Mouse (Mus musculus) CH12.LX (cell line): ENCODE data around the gene Man1a2. TPM values are rescaled to one million over a fixed set of nuclear protein-coding genes. Genes with fewer than 3 reads are reported as not detected.

Source experiments
- DNase-seq: peaks from one replicate; pipeline ENCODE4 v3.0.0-alpha.2; 2013; ENCODE audit errors: extremely low read depth
- H3K27ac ChIP-seq: 2 replicates; pipeline ENCODE4 v1.5.1; 2012; ENCODE audit warnings: low read depth, mild to moderate bottlenecking, control low read depth, moderate library complexity; ENCODE audit not compliant: insufficient read depth
- H3K27me3 ChIP-seq: replicated peaks from 2 replicates; pipeline ENCODE3; 2012; ENCODE audit warnings: inconsistent platforms
- H3K36me3 ChIP-seq, 2 experiments: replicated peaks in 1 of 2; 2 replicates each; pipeline versions ENCODE3 to v1.6.1; 2012; ENCODE audit warnings: inconsistent platforms in 1 of 2, low read length in 1 of 2, mild to moderate bottlenecking in 1 of 2, mixed read lengths in 1 of 2, moderate library complexity in 1 of 2; ENCODE audit not compliant: control insufficient read depth in 1 of 2, insufficient read depth in 1 of 2
- H3K4me1 ChIP-seq, 2 experiments: 2 replicates each; pipeline ENCODE4 v1.6.1; 2012; ENCODE audit warnings: inconsistent platforms in 1 of 2, moderate library complexity in 1 of 2; ENCODE audit not compliant: insufficient read depth in 2 of 2, control insufficient read depth in 1 of 2
- H3K4me2 ChIP-seq: 2 replicates; pipeline ENCODE4 v1.6.1; 2012; ENCODE audit warnings: low read depth, mild to moderate bottlenecking, control low read depth; ENCODE audit not compliant: poor library complexity, insufficient read depth, severe bottlenecking
- H3K4me3 ChIP-seq, 3 experiments: fragments of 150-350 bp in 1 of 3; sonication (generic) in 1 of 3; replicated peaks in 1 of 3; 2 replicates each; pipeline versions ENCODE3 to v1.5.1; 2011 to 2012; ENCODE audit warnings: low read depth in 2 of 3, low read length in 2 of 3, mild to moderate bottlenecking in 2 of 3, moderate library complexity in 2 of 3, control low read depth in 1 of 3, improper control_type of control experiment in 1 of 3, inconsistent platforms in 1 of 3, mixed read lengths in 1 of 3; ENCODE audit not compliant: poor library complexity in 1 of 3
- H3K79me2 ChIP-seq: replicated peaks from 2 replicates; pipeline ENCODE4 v1.6.1; 2012; ENCODE audit warnings: mild to moderate bottlenecking, moderate library complexity; ENCODE audit not compliant: control insufficient read depth, poor library complexity, insufficient read depth, severe bottlenecking; ENCODE audit errors: extremely low read depth
- H3K9ac ChIP-seq: 2 replicates; pipeline ENCODE4 v1.6.1; 2012; ENCODE audit warnings: low read depth, mild to moderate bottlenecking, control low read depth, moderate library complexity; ENCODE audit not compliant: insufficient read depth
- H3K9me3 ChIP-seq: replicated peaks from 2 replicates; pipeline ENCODE3; 2012; ENCODE audit warnings: low read length, inconsistent platforms, mixed read lengths
- CHD1 ChIP-seq: IDR thresholded peaks from 2 replicates; pipeline ENCODE4 v1.6.1; 2012; ENCODE audit warnings: low read depth, low read length, improper control_type of control experiment, inconsistent platforms
- CHD2 ChIP-seq: IDR thresholded peaks from 2 replicates; pipeline ENCODE4 v1.6.1; 2011; ENCODE audit warnings: low read length, improper control_type of control experiment
- CTCF ChIP-seq, 2 experiments: IDR thresholded peaks in 1 of 2; conservative IDR thresholded peaks in 1 of 2; 2 replicates each; pipeline ENCODE4 v1.5.1; 2011 to 2012; ENCODE audit warnings: low read depth in 2 of 2, low read length in 2 of 2, improper control_type of control experiment in 1 of 2, inconsistent platforms in 1 of 2, mild to moderate bottlenecking in 1 of 2, moderate library complexity in 1 of 2
- EP300 ChIP-seq: IDR thresholded peaks from 2 replicates; pipeline ENCODE4 v1.6.1; 2011; ENCODE audit warnings: low read length, improper control_type of control experiment
- GABPA ChIP-seq: IDR thresholded peaks from 2 replicates; pipeline ENCODE4 v1.6.1; 2012; ENCODE audit warnings: low read depth, low read length, improper control_type of control experiment, inconsistent platforms; ENCODE audit not compliant: insufficient replicate concordance
- HCFC1 ChIP-seq: IDR thresholded peaks from 2 replicates; pipeline ENCODE4 v1.6.1; 2012; ENCODE audit warnings: low read depth, mild to moderate bottlenecking, inconsistent platforms, low read length, improper control_type of control experiment
- IRF4 ChIP-seq: IDR thresholded peaks from 2 replicates; pipeline ENCODE4 v1.6.1; 2014; ENCODE audit warnings: low read depth, mild to moderate bottlenecking, inconsistent platforms, low read length, improper control_type of control experiment
- JUN ChIP-seq: IDR thresholded peaks from 2 replicates; pipeline ENCODE4 v1.6.1; 2011; ENCODE audit warnings: low read depth, mild to moderate bottlenecking, low read length, improper control_type of control experiment, moderate library complexity; ENCODE audit not compliant: insufficient read depth
- JUND ChIP-seq: conservative IDR thresholded peaks from 2 replicates; pipeline ENCODE4 v1.6.1; 2011; ENCODE audit warnings: low read depth, low read length, improper control_type of control experiment
- KAT2A ChIP-seq: IDR thresholded peaks from 2 replicates; pipeline ENCODE4 v1.6.1; 2012; ENCODE audit warnings: low read length, improper control_type of control experiment, inconsistent platforms; ENCODE audit not compliant: insufficient replicate concordance
- MAFK ChIP-seq: IDR thresholded peaks from 2 replicates; pipeline ENCODE4 v1.6.1; 2011; ENCODE audit warnings: low read length, improper control_type of control experiment; ENCODE audit not compliant: insufficient replicate concordance
- MAX ChIP-seq: IDR thresholded peaks from 2 replicates; pipeline ENCODE4 v1.6.1; 2011; ENCODE audit warnings: low read length, improper control_type of control experiment
- MEF2A ChIP-seq: IDR thresholded peaks from 2 replicates; pipeline ENCODE4 v1.6.1; 2014; ENCODE audit warnings: low read depth, mild to moderate bottlenecking, inconsistent platforms, low read length, improper control_type of control experiment, borderline replicate concordance
- MYC ChIP-seq: IDR thresholded peaks from 2 replicates; pipeline ENCODE4 v1.6.1; 2011; ENCODE audit warnings: low read depth, mild to moderate bottlenecking, improper control_type of control experiment, low read length
- NELFE ChIP-seq: IDR thresholded peaks from 2 replicates; pipeline ENCODE4 v1.6.1; 2011; ENCODE audit warnings: low read depth, low read length, improper control_type of control experiment
- NRF1 ChIP-seq: IDR thresholded peaks from 2 replicates; pipeline ENCODE4 v1.6.1; 2014; ENCODE audit warnings: low read depth, mild to moderate bottlenecking, inconsistent platforms, low read length, improper control_type of control experiment, moderate library complexity
- PAX5 ChIP-seq: IDR thresholded peaks from 2 replicates; pipeline ENCODE4 v1.6.1; 2012; ENCODE audit warnings: low read length, inconsistent platforms, mixed read lengths
- POLR2AphosphoS2 ChIP-seq: IDR thresholded peaks from 2 replicates; pipeline ENCODE4 v1.6.1; 2011; ENCODE audit warnings: low read depth, low read length, improper control_type of control experiment
- RAD21 ChIP-seq: IDR thresholded peaks from 2 replicates; pipeline ENCODE4 v1.6.1; 2011; ENCODE audit warnings: low read depth, mild to moderate bottlenecking, low read length, improper control_type of control experiment, moderate library complexity
- RCOR1 ChIP-seq: conservative IDR thresholded peaks from 2 replicates; pipeline ENCODE4 v1.6.1; 2012; ENCODE audit warnings: low read depth, mild to moderate bottlenecking, inconsistent platforms, low read length, improper control_type of control experiment
- SMC3 ChIP-seq: IDR thresholded peaks from 2 replicates; pipeline ENCODE4 v1.6.1; 2011; ENCODE audit warnings: low read depth, low read length, improper control_type of control experiment
- TBP ChIP-seq: conservative IDR thresholded peaks from 2 replicates; pipeline ENCODE4 v1.6.1; 2011; ENCODE audit warnings: low read depth, low read length, improper control_type of control experiment
- UBTF ChIP-seq: IDR thresholded peaks from 2 replicates; pipeline ENCODE4 v1.6.1; 2012; ENCODE audit warnings: low read depth, mild to moderate bottlenecking, inconsistent platforms, low read length, improper control_type of control experiment, moderate library complexity
- USF1 ChIP-seq: IDR thresholded peaks from 2 replicates; pipeline ENCODE4 v1.6.1; 2014; ENCODE audit warnings: low read depth, mild to moderate bottlenecking, inconsistent platforms, low read length, improper control_type of control experiment
- USF2 ChIP-seq: conservative IDR thresholded peaks from 2 replicates; pipeline ENCODE4 v1.6.1; 2011; ENCODE audit warnings: low read depth, low read length, improper control_type of control experiment
- ZC3H11A ChIP-seq: IDR thresholded peaks from 2 replicates; pipeline ENCODE4 v1.6.1; 2012; ENCODE audit warnings: low read depth, mild to moderate bottlenecking, inconsistent platforms, low read length, improper control_type of control experiment
- ZKSCAN1 ChIP-seq: IDR thresholded peaks from 2 replicates; pipeline ENCODE4 v1.6.1; 2012; ENCODE audit warnings: low read depth, inconsistent platforms, low read length, improper control_type of control experiment, borderline replicate concordance
- ZNF384 ChIP-seq: IDR thresholded peaks from 2 replicates; pipeline ENCODE4 v1.6.1; 2012; ENCODE audit warnings: low read depth, low read length, improper control_type of control experiment, inconsistent platforms
- dilution Hi-C: fragments of 300-500 bp; cut with MboI; formaldehyde crosslinking; loops from 2 replicates; pipeline ENCODE4 v1.14.3; 2020; ENCODE audit warnings: low sequenced_read_pairs; ENCODE audit not compliant: extremely low pct_unique_long_range_greater_than_20kb, extremely low pct_ligation_motif_present
- in situ Hi-C: fragments of 300-500 bp; cut with MboI; formaldehyde crosslinking; loops from 3 replicates; pipeline ENCODE4 v1.14.3; 2019; ENCODE audit warnings: low sequenced_read_pairs, low pct_ligation_motif_present, low pct_unique_long_range_greater_than_20kb, mixed read lengths
- polyA plus RNA-seq: library from polyadenylated mRNA; unstranded; fragments of >175 nt; gene quantifications from 2 replicates; pipeline ENCODE4 v1.2.1, GENCODE M21; 2012; ENCODE audit warnings: low read depth; ENCODE audit not compliant: insufficient read length
- total RNA-seq, 2 experiments: library from RNA; depleted of rRNA; stranded (reverse); fragments of 300-350 nt in 1 of 2; fragments of >200 nt in 1 of 2; gene quantifications; 2 replicates each; pipeline ENCODE4 v1.2.3; 2012 to 2014

Man1a2 gene
- total and polyA plus RNA-seq, 3 experiments: 31.1 to 73.6 (median 53.5) TPM

- no peak overlapping the region for H3K27ac ChIP-seq
- H3K27me3 ChIP-seq: no peaks in the 10 kb centered on the region
- no peak for TF ChIP-seq MYC
- TF ChIP-seq RCOR1: no peak
- TF ChIP-seq HCFC1: no peak
- TF ChIP-seq ZC3H11A: no peak
- TF ChIP-seq KAT2A: no peak
- TF ChIP-seq MAX: no peak
- no peak for TF ChIP-seq MEF2A
- TF ChIP-seq USF1: no peak
- TF ChIP-seq CHD1: no peak
- TF ChIP-seq RAD21: no peak
- TF ChIP-seq IRF4: no peak
- no peak for TF ChIP-seq ZNF384
- TF ChIP-seq ZKSCAN1: no peak
- TF ChIP-seq POLR2AphosphoS2: no peak
- TF ChIP-seq JUN: no peak
- TF ChIP-seq UBTF: no peak
- no peak for TF ChIP-seq CTCF (conservative IDR thresholded peaks at IDR 0.05 in 1 of 2, IDR thresholded peaks at IDR 0.05 in 1 of 2; ENCODE audit: low read depth in 2 of 2, low read length in 2 of 2)
- TF ChIP-seq SMC3: no peak
- H3K4me1 ChIP-seq: peaks cover 0 to 19% of the 10 kb centered on the region in 2 experiments; a peak in 2 of 4 replicates
- no peak for DNase-seq
- no peaks in the 10 kb centered on the region for H3K36me3 ChIP-seq
- no peak overlapping the region for H3K4me3 ChIP-seq
- H3K79me2 ChIP-seq: no peaks in the 10 kb centered on the region
- H3K9me3 ChIP-seq: no peaks in the 10 kb centered on the region
- dilution Hi-C loops: no loop called here
- no peak overlapping the region for H3K9ac ChIP-seq
- H3K4me2 ChIP-seq: no peak overlapping the region
- in situ Hi-C loops: loop anchor here (5.0 to 10.0 kb wide), 2 partner anchors 190 to 357 kb away; no protein-coding TSS in a partner anchor
Measured at GRCm38 (mm10) chr3:100552171-100552570, 133.1 kb downstream of the Man1a2 start.

- no peak overlapping the region for H3K27ac ChIP-seq
Measured at GRCm38 (mm10) chr3:100547913-100548292, 137.4 kb downstream of the Man1a2 start.

More at GRCm38 (mm10) chr3:100547913-100548292, 137.4 kb downstream of the Man1a2 start:
- no peak overlapping the region for H3K4me2 ChIP-seq
- H3K9me3 ChIP-seq: no peaks in the 10 kb centered on the region
- in situ Hi-C loops: no loop called here
- TF ChIP-seq ZNF384 (no peak), ZC3H11A (no peak), GABPA (no peak), EP300 (no peak), NRF1 (no peak), TBP (no peak), MYC (no peak), CHD2 (no peak), USF2 (no peak), JUN (no peak), UBTF (no peak), KAT2A (no peak), JUND (no peak), POLR2AphosphoS2 (no peak), NELFE (no peak), SMC3 (no peak), MAFK (no peak), USF1 (no peak), PAX5 (no peak)
- dilution Hi-C loops: no loop called here
- no peak for DNase-seq
- H3K9ac ChIP-seq: no peak overlapping the region
- H3K4me3 ChIP-seq: no peak overlapping the region
- H3K27me3 ChIP-seq: no peaks in the 10 kb centered on the region
- H3K4me1 ChIP-seq: no peaks in the 10 kb centered on the region
- no peaks in the 10 kb centered on the region for H3K79me2 ChIP-seq
- H3K36me3 ChIP-seq: no peaks in the 10 kb centered on the region
